Mouse (Mus musculus): ENCODE data around the gene Olfr65. TPM values are rescaled to one million over a fixed set of nuclear protein-coding genes. Genes with fewer than 3 reads are reported as not detected.
A peak's percentile ranks its signal among the peaks of the same experiment; 100 is the strongest.

Olfr65 gene
- polyA plus RNA-seq, 1 experiment from 2014 or later: not detected

- H3K9ac ChIP-seq (ENCODE audit: low read length): no peak overlapping the region
- no peak overlapping the region for H3K27ac ChIP-seq (replicated peaks in 1 of 2; ENCODE audit: control insufficient read depth in 1 of 2, insufficient read depth in 1 of 2, low read depth in 2 of 2, low read length in 2 of 2)
- no peak overlapping the region for H3K4me3 ChIP-seq (ENCODE audit: control insufficient read depth in 1 of 2, insufficient read depth in 1 of 2, low read depth in 1 of 2, low read length in 2 of 2)
- no peak overlapping the region for H3K4me2 ChIP-seq (ENCODE audit: low read length)
- no peaks in the 10 kb centered on the region for H3K9me3 ChIP-seq (ENCODE audit: control insufficient read depth, low read length)
- no peaks in the 10 kb centered on the region for H3K27me3 ChIP-seq (ENCODE audit: control insufficient read depth, insufficient read depth, low read length)
- WGBS: 42% methylated on average over 5 of the region's 5 CpGs
- no peak for ATAC-seq (ENCODE audit: insufficient number of reproducible peaks, insufficient read depth, low FRiP score, low read depth)
- H3K4me1 ChIP-seq (ENCODE audit: control insufficient read depth in 2 of 2, insufficient read depth in 2 of 2, low read length in 2 of 2): no peaks in the 10 kb centered on the region
- H3K36me3 ChIP-seq (ENCODE audit: control insufficient read depth, insufficient read depth, low read length): no peaks in the 10 kb centered on the region
Observed at GRCm38 (mm10) chr7:103874451-103874850, 28.8 kb upstream of the Olfr65 start.

- Histone ChIP-seq H3K4me2 (ENCODE audit: low read length) (no peak overlapping the region), H3K9ac (ENCODE audit: low read length) (no peak overlapping the region), H3K9me3 (ENCODE audit: control insufficient read depth, low read length) (no peaks in the 10 kb centered on the region), H3K27me3 (ENCODE audit: control insufficient read depth, insufficient read depth, low read length) (no peaks in the 10 kb centered on the region), H3K4me3 (ENCODE audit: control insufficient read depth in 1 of 2, insufficient read depth in 1 of 2, low read depth in 1 of 2, low read length in 2 of 2) (no peak overlapping the region), H3K4me1 (ENCODE audit: control insufficient read depth in 2 of 2, insufficient read depth in 2 of 2, low read length in 2 of 2) (no peaks in the 10 kb centered on the region), H3K36me3 (ENCODE audit: control insufficient read depth, insufficient read depth, low read length) (no peaks in the 10 kb centered on the region), H3K27ac (replicated peaks in 1 of 2; ENCODE audit: control insufficient read depth in 1 of 2, insufficient read depth in 1 of 2, low read depth in 2 of 2, low read length in 2 of 2) (no peak overlapping the region)
- 53% methylated on average over 2 of the region's 2 CpGs for WGBS
- ATAC-seq (ENCODE audit: insufficient number of reproducible peaks, insufficient read depth, low FRiP score, low read depth): no peak
Observed at GRCm38 (mm10) chr7:103877093-103877492, 26.2 kb upstream of the Olfr65 start.

GRCm38 (mm10) chr7:103886152-103886551, 17.1 kb upstream of the Olfr65 start, which contains the start of gene Olfr66:
Gene Olfr66, minus strand, starts transcription at chr7:103886252.
- no peak within 1 kb of the TSS for H3K4me2 ChIP-seq (ENCODE audit: low read length)
- H3K36me3 ChIP-seq (ENCODE audit: control insufficient read depth, insufficient read depth, low read length): no peaks in the 10 kb centered on the region
- no peak for ATAC-seq (ENCODE audit: insufficient number of reproducible peaks, insufficient read depth, low FRiP score, low read depth)
- H3K27me3 ChIP-seq (ENCODE audit: control insufficient read depth, insufficient read depth, low read length): no peaks in the 10 kb centered on the region
- H3K27ac ChIP-seq (replicated peaks in 1 of 2; ENCODE audit: control insufficient read depth in 1 of 2, insufficient read depth in 1 of 2, low read depth in 2 of 2, low read length in 2 of 2): no peak within 1 kb of the TSS
- H3K4me3 ChIP-seq (ENCODE audit: control insufficient read depth in 1 of 2, insufficient read depth in 1 of 2, low read depth in 1 of 2, low read length in 2 of 2): no peak within 1 kb of the TSS
- 0 out of 2 replicates have a peak, but pooled peaks cover 4% of the 10 kb centered on the region for H3K9me3 ChIP-seq (ENCODE audit: control insufficient read depth, low read length)
- H3K4me1 ChIP-seq (ENCODE audit: control insufficient read depth in 2 of 2, insufficient read depth in 2 of 2, low read length in 2 of 2): no peaks in the 10 kb centered on the region
- no peak within 1 kb of the TSS for H3K9ac ChIP-seq (ENCODE audit: low read length)

- 54% methylated on average over 1 of the region's 1 CpGs for WGBS
- Histone ChIP-seq H3K9me3 (ENCODE audit: control insufficient read depth, low read length) (no peaks in the 10 kb centered on the region), H3K27ac (replicated peaks in 1 of 2; ENCODE audit: control insufficient read depth in 1 of 2, insufficient read depth in 1 of 2, low read depth in 2 of 2, low read length in 2 of 2) (no peak within 1 kb of the TSS), H3K4me1 (ENCODE audit: control insufficient read depth in 2 of 2, insufficient read depth in 2 of 2, low read length in 2 of 2) (no peaks in the 10 kb centered on the region), H3K9ac (ENCODE audit: low read length) (no peak within 1 kb of the TSS), H3K36me3 (ENCODE audit: control insufficient read depth, insufficient read depth, low read length) (no peaks in the 10 kb centered on the region), H3K4me3 (ENCODE audit: control insufficient read depth in 1 of 2, insufficient read depth in 1 of 2, low read depth in 1 of 2, low read length in 2 of 2) (no peak within 1 kb of the TSS), H3K4me2 (ENCODE audit: low read length) (no peak within 1 kb of the TSS), H3K27me3 (ENCODE audit: control insufficient read depth, insufficient read depth, low read length) (no peaks in the 10 kb centered on the region)
- no peak for ATAC-seq (ENCODE audit: insufficient number of reproducible peaks, insufficient read depth, low FRiP score, low read depth)
Observed at GRCm38 (mm10) chr7:103894385-103894784, 8.9 kb upstream of the Olfr65 start, which contains the start of gene Olfr64. Gene Olfr64, minus strand, starts transcription at chr7:103894485.

- Histone ChIP-seq H3K9me3 (ENCODE audit: control insufficient read depth, low read length) (no peaks in the 10 kb centered on the region), H3K4me2 (ENCODE audit: low read length) (no peak overlapping the region), H3K27ac (replicated peaks in 1 of 2; ENCODE audit: control insufficient read depth in 1 of 2, insufficient read depth in 1 of 2, low read depth in 2 of 2, low read length in 2 of 2) (no peak overlapping the region), H3K4me1 (ENCODE audit: control insufficient read depth in 2 of 2, insufficient read depth in 2 of 2, low read length in 2 of 2) (no peaks in the 10 kb centered on the region), H3K27me3 (ENCODE audit: control insufficient read depth, insufficient read depth, low read length) (no peaks in the 10 kb centered on the region), H3K9ac (ENCODE audit: low read length) (no peak overlapping the region), H3K36me3 (ENCODE audit: control insufficient read depth, insufficient read depth, low read length) (no peaks in the 10 kb centered on the region), H3K4me3 (ENCODE audit: control insufficient read depth in 1 of 2, insufficient read depth in 1 of 2, low read depth in 1 of 2, low read length in 2 of 2) (no peak overlapping the region)
- ATAC-seq (ENCODE audit: insufficient number of reproducible peaks, insufficient read depth, low FRiP score, low read depth): peak; percentile 73
- WGBS: 2% methylated on average over 3 of the region's 3 CpGs
Observed at GRCm38 (mm10) chr7:103910047-103910446, 6.8 kb downstream of the Olfr65 start.

GRCm38 (mm10) chr7:103912969-103913511, 9.8 kb downstream of the Olfr65 start:
- Histone ChIP-seq H3K36me3 (ENCODE audit: control insufficient read depth, insufficient read depth, low read length) (no peaks in the 10 kb centered on the region), H3K4me3 (ENCODE audit: control insufficient read depth in 1 of 2, insufficient read depth in 1 of 2, low read depth in 1 of 2, low read length in 2 of 2) (no peak overlapping the region), H3K4me1 (ENCODE audit: control insufficient read depth in 2 of 2, insufficient read depth in 2 of 2, low read length in 2 of 2) (no peaks in the 10 kb centered on the region), H3K9ac (ENCODE audit: low read length) (no peak overlapping the region), H3K27ac (replicated peaks in 1 of 2; ENCODE audit: control insufficient read depth in 1 of 2, insufficient read depth in 1 of 2, low read depth in 2 of 2, low read length in 2 of 2) (no peak overlapping the region), H3K27me3 (ENCODE audit: control insufficient read depth, insufficient read depth, low read length) (no peaks in the 10 kb centered on the region), H3K9me3 (ENCODE audit: control insufficient read depth, low read length) (no peaks in the 10 kb centered on the region), H3K4me2 (ENCODE audit: low read length) (no peak overlapping the region)
- 52% methylated on average over 8 of the region's 8 CpGs for WGBS
- ATAC-seq (ENCODE audit: insufficient number of reproducible peaks, insufficient read depth, low FRiP score, low read depth): no peak

- H3K9me3 ChIP-seq (ENCODE audit: control insufficient read depth, low read length): no peaks in the 10 kb centered on the region
- no peaks in the 10 kb centered on the region for H3K27me3 ChIP-seq (ENCODE audit: control insufficient read depth, insufficient read depth, low read length)
- no peak overlapping the region for H3K9ac ChIP-seq (ENCODE audit: low read length)
- H3K4me2 ChIP-seq (ENCODE audit: low read length): no peak overlapping the region
- no peak for ATAC-seq (ENCODE audit: insufficient number of reproducible peaks, insufficient read depth, low FRiP score, low read depth)
- H3K27ac ChIP-seq (replicated peaks in 1 of 2; ENCODE audit: control insufficient read depth in 1 of 2, insufficient read depth in 1 of 2, low read depth in 2 of 2, low read length in 2 of 2): no peak overlapping the region
- no peaks in the 10 kb centered on the region for H3K36me3 ChIP-seq (ENCODE audit: control insufficient read depth, insufficient read depth, low read length)
- no peak overlapping the region for H3K4me3 ChIP-seq (ENCODE audit: control insufficient read depth in 1 of 2, insufficient read depth in 1 of 2, low read depth in 1 of 2, low read length in 2 of 2)
- no peaks in the 10 kb centered on the region for H3K4me1 ChIP-seq (ENCODE audit: control insufficient read depth in 2 of 2, insufficient read depth in 2 of 2, low read length in 2 of 2)
Observed at GRCm38 (mm10) chr7:103915338-103915737, 12.1 kb downstream of the Olfr65 start.

- Histone ChIP-seq H3K4me2 (ENCODE audit: low read length) (no peak within 1 kb of the TSS), H3K4me3 (ENCODE audit: control insufficient read depth in 1 of 2, insufficient read depth in 1 of 2, low read depth in 1 of 2, low read length in 2 of 2) (no peak within 1 kb of the TSS), H3K9me3 (ENCODE audit: control insufficient read depth, low read length) (no peaks in the 10 kb centered on the region), H3K4me1 (ENCODE audit: control insufficient read depth in 2 of 2, insufficient read depth in 2 of 2, low read length in 2 of 2) (no peaks in the 10 kb centered on the region), H3K27me3 (ENCODE audit: control insufficient read depth, insufficient read depth, low read length) (no peaks in the 10 kb centered on the region), H3K27ac (replicated peaks in 1 of 2; ENCODE audit: control insufficient read depth in 1 of 2, insufficient read depth in 1 of 2, low read depth in 2 of 2, low read length in 2 of 2) (no peak within 1 kb of the TSS), H3K9ac (ENCODE audit: low read length) (no peak within 1 kb of the TSS), H3K36me3 (ENCODE audit: control insufficient read depth, insufficient read depth, low read length) (no peaks in the 10 kb centered on the region)
- ATAC-seq (ENCODE audit: insufficient number of reproducible peaks, insufficient read depth, low FRiP score, low read depth): no peak
Observed at GRCm38 (mm10) chr7:103928525-103928924, 25.2 kb downstream of the Olfr65 start, which contains the start of gene Olfr631. Gene Olfr631, plus strand, starts transcription at chr7:103928825.

Measured in heart, embryonic 14.5 days (tissue).